Mouse (Mus musculus) thymus, adult 2 months (tissue): ENCODE measurements around the gene Shroom3. TPM values are rescaled to one million over a fixed set of nuclear protein-coding genes. Genes with fewer than 3 reads are reported as not detected.

ENCODE experiments used
- DNase-seq: peaks from one replicate; pipeline ENCODE4 v3.0.0; 2021
- H3K27ac ChIP-seq: fragments of 200-500 bp; 2 replicates; pipeline ENCODE4 v1.5.1; 2012; ENCODE audit warnings: low read length, control low read depth; ENCODE audit not compliant: control insufficient read depth, insufficient read depth
- H3K27me3 ChIP-seq: fragments of 200-500 bp; 2 replicates; pipeline ENCODE4 v1.6.1; 2012; ENCODE audit warnings: mild to moderate bottlenecking, low read length, moderate library complexity, mixed read lengths; ENCODE audit not compliant: control insufficient read depth, insufficient read depth
- H3K36me3 ChIP-seq: fragments of 200-500 bp; 2 replicates; pipeline ENCODE4 v1.6.1; 2012; ENCODE audit warnings: mild to moderate bottlenecking, low read length, moderate library complexity; ENCODE audit not compliant: control insufficient read depth, insufficient read depth
- H3K4me1 ChIP-seq: fragments of 200-500 bp; replicated peaks from 2 replicates; pipeline ENCODE4 v1.6.1; 2012; ENCODE audit warnings: low read length; ENCODE audit not compliant: control insufficient read depth, insufficient read depth
- H3K4me3 ChIP-seq: fragments of 200-500 bp; 2 replicates; pipeline ENCODE4 v1.5.1; 2012; ENCODE audit warnings: mild to moderate bottlenecking, low read length, control low read depth, moderate library complexity; ENCODE audit not compliant: control insufficient read depth, insufficient read depth
- CTCF ChIP-seq: fragments of 200-500 bp; IDR thresholded peaks from 2 replicates; pipeline ENCODE4 v1.5.1; 2012; ENCODE audit warnings: mild to moderate bottlenecking, control low read depth, low read length, moderate library complexity, borderline replicate concordance; ENCODE audit not compliant: control insufficient read depth, poor library complexity, insufficient read depth; ENCODE audit errors: extremely low read depth
- POLR2A ChIP-seq: fragments of 200-500 bp; IDR thresholded peaks from 2 replicates; pipeline ENCODE4 v1.6.1; 2012; ENCODE audit warnings: mild to moderate bottlenecking, low read length, control low read depth, moderate library complexity; ENCODE audit not compliant: control insufficient read depth, poor library complexity, insufficient read depth; ENCODE audit errors: extremely low read depth
- WGBS: fragments of 180-500 bp; shearing (Covaris S2); methylation state at CpG from one replicate; pipeline ENCODE4 v1.1.7; 2018; 5-methylcytosine and 5-hydroxymethylcytosine counted together
- polyA plus RNA-seq: library from polyadenylated mRNA; depleted of rRNA; stranded (reverse); fragments of >200 nt; gene quantifications from 2 replicates; pipeline ENCODE4 v1.2.3, GENCODE M21; 2012

The Shroom3 gene
- polyA plus RNA-seq, 1 experiment, result 4.0 TPM

- Histone ChIP-seq H3K27me3 (no peaks in the 10 kb centered on the region), H3K36me3 (no peaks in the 10 kb centered on the region), H3K4me1 (no peaks in the 10 kb centered on the region), H3K27ac (no peak overlapping the region), H3K4me3 (no peak overlapping the region)
- WGBS, result 100% methylated on average over 2 of the region's 2 CpGs
- TF ChIP-seq POLR2A, result no peak
- no peak for TF ChIP-seq CTCF
- no peak for DNase-seq
Measured at GRCm38 (mm10) chr5:92880393-92880792, 197.2 kb downstream of the Shroom3 start.

- no peak for DNase-seq
- WGBS, result 94% methylated on average over 4 of the region's 4 CpGs
- H3K27me3 ChIP-seq, result no peaks in the 10 kb centered on the region
- TF ChIP-seq CTCF, result no peak
- TF ChIP-seq POLR2A, result no peak
- no peaks in the 10 kb centered on the region for H3K36me3 ChIP-seq
- no peak overlapping the region for H3K4me3 ChIP-seq
- H3K4me1 ChIP-seq, result no peaks in the 10 kb centered on the region
- H3K27ac ChIP-seq, result no peak overlapping the region
Measured at GRCm38 (mm10) chr5:92880893-92881292, 197.7 kb downstream of the Shroom3 start.

DNA sequence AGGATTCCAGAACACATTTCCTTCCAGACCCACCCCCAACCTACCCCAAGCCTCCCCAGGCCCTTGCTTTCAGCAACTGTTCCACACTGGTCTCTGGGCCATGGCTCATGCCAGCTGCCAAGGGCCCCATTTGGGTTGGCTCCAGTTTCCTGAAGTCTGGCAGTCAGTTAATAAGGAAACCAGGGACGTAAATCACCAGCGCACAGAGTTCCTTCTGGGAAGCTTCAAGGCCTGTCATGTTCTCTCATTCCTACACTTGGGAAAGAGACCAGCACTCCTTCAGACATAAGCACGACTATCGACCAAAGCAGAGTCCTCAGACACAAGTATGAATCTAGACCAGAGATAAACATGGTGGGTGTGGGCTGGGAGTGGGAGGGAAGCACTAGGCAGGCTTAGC, 202.9 kb downstream of the Shroom3 start:
- Histone ChIP-seq H3K4me1 (no peaks in the 10 kb centered on the region), H3K27me3 (no peaks in the 10 kb centered on the region), H3K27ac (no peak overlapping the region), H3K36me3 (no peaks in the 10 kb centered on the region), H3K4me3 (no peak overlapping the region)
- TF ChIP-seq CTCF, result no peak
- no peak for TF ChIP-seq POLR2A
- no peak for DNase-seq
- WGBS, result 84% methylated on average over 4 of the region's 4 CpGs

DNA sequence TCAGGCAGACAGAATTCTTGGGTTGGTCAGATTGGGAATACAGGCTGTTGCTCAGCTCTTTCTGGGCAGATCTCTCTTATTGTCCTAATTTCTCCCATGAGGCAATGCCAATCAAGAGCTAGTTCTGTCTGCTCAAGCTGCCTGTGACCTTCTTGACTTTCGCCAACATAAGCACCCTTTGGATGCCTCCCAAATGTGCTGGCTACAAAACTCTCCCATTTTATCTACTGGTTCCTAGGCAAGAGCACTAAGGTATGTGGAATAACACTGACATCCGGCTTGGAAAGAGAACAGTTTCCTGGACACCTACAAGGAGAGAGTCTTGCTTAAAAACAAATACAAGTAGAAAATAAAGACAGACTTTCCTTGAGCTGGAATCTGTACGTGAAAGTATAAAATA, 204.3 kb downstream of the Shroom3 start:
- DNase-seq, result no peak

DNA sequence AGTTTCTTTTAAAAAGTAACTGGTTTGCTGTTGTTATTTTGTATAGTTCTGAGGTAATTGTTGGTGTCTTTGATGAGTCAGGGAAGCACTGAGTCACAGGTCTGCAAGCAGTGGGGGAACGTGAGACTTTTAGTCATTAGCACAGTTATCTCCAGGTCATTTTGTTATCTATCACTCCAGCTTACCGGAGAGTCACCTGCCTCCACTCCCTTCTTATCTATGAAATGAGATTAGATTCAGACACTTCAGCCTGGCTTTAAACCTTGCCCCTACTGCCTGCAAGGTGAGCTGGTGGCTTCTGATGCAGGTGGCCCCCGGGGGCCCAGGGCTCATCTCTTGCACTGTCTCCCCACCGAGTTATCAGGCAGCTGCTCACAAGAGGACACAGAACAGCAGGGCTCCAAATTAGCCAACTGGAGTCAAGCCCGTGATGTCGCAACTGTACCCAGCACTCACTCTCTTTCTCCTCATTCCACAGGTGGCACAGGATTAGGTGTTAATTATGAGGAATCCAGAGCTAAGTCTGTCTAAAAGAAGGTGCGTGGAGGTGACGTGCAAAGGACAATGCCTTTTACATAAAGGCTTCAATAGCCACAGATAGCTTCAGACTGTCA, 205.5 kb downstream of the Shroom3 start:
- Histone ChIP-seq H3K27ac (no peak overlapping the region), H3K36me3 (no peaks in the 10 kb centered on the region), H3K4me3 (no peak overlapping the region), H3K27me3 (no peaks in the 10 kb centered on the region), H3K4me1 (no peaks in the 10 kb centered on the region)
- DNase-seq, result no peak
- TF ChIP-seq POLR2A (no peak), CTCF (no peak)
- 85% methylated on average over 8 of the region's 8 CpGs for WGBS

More for the DNA sequence above, 204.3 kb downstream of the Shroom3 start:
- no peaks in the 10 kb centered on the region for H3K36me3 ChIP-seq
- H3K27ac ChIP-seq, result no peak overlapping the region
- no peaks in the 10 kb centered on the region for H3K4me1 ChIP-seq
- H3K4me3 ChIP-seq, result no peak overlapping the region
- 91% methylated on average over 3 of the region's 3 CpGs for WGBS
- no peaks in the 10 kb centered on the region for H3K27me3 ChIP-seq
- no peak for TF ChIP-seq POLR2A
- TF ChIP-seq CTCF, result no peak

DNA sequence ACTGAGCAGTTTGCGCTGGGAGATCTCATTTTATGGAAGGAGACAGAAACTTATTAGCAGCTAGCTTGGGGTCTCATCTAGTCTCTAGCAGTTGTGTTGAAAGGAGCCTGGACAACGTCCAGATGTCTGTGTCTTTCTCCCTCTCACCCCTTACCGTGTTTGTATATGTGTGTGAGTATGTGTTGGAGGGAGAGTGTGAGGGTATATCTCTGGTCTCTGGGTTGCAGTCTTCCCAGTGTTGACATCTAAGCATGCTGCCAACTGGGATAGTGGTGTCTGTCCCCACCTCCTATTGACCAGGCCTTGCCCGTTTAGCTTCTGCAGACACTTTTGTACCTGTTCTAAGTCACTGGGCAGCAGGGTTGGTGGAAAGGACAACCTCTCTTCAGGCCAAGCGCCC, 207.7 kb downstream of the Shroom3 start:
- no peaks in the 10 kb centered on the region for H3K27me3 ChIP-seq
- no peak for DNase-seq
- 94% methylated on average over 5 of the region's 5 CpGs for WGBS
- H3K36me3 ChIP-seq, result no peaks in the 10 kb centered on the region
- H3K27ac ChIP-seq, result no peak overlapping the region
- H3K4me1 ChIP-seq, result no peaks in the 10 kb centered on the region
- TF ChIP-seq CTCF (no peak), POLR2A (no peak)
- H3K4me3 ChIP-seq, result no peak overlapping the region

GRCm38 (mm10) chr5:92893284-92893683, 210.0 kb downstream of the Shroom3 start:
- Histone ChIP-seq H3K27me3 (peaks cover 2% of the 10 kb centered on the region; the same call in 1 of the 2 replicates), H3K4me3 (no peak overlapping the region), H3K36me3 (no peaks in the 10 kb centered on the region), H3K27ac (no peak overlapping the region), H3K4me1 (peaks cover 8% of the 10 kb centered on the region)
- DNase-seq, result no peak
- 87% methylated on average over 4 of the region's 4 CpGs for WGBS
- no peak for TF ChIP-seq CTCF
- TF ChIP-seq POLR2A, result no peak
